Mouse (Mus musculus) myocyte (in vitro differentiated cells): Measurements from ENCODE around the gene Ppp2ca. TPM values are rescaled to one million over a fixed set of nuclear protein-coding genes. Genes with fewer than 3 reads are reported as not detected.

Experiments used
- H3K27me3 ChIP-seq: one replicate; pipeline ENCODE4 v1.6.1; 2011; ENCODE audit not compliant: control insufficient read depth, insufficient read depth, insufficient read length
- H3K36me3 ChIP-seq: one replicate; pipeline ENCODE4 v1.6.1; 2011; ENCODE audit not compliant: control insufficient read depth, insufficient read depth
- H3K4me2 ChIP-seq: one replicate; pipeline ENCODE4 v1.6.1; 2011; ENCODE audit warnings: low read depth, control low read depth
- H3K4me3 ChIP-seq: one replicate; pipeline ENCODE4 v1.5.1; 2011; ENCODE audit warnings: mild to moderate bottlenecking, control low read depth, moderate library complexity
- H3K79me2 ChIP-seq: one replicate; pipeline ENCODE4 v1.6.1; 2011; ENCODE audit not compliant: control insufficient read depth, insufficient read depth
- H3ac ChIP-seq: one replicate; pipeline ENCODE4 v1.6.1; 2011; ENCODE audit not compliant: control insufficient read depth, insufficient read length
- CEBPB ChIP-seq: IDR thresholded peaks from 2 replicates; pipeline ENCODE4 v1.6.1; 2011; ENCODE audit warnings: mild to moderate bottlenecking, moderate library complexity; ENCODE audit not compliant: poor library complexity, insufficient read depth, severe bottlenecking
- E2F4 ChIP-seq: IDR thresholded peaks from one replicate; pipeline ENCODE4 v1.6.1; 2011; ENCODE audit warnings: mild to moderate bottlenecking, control low read depth, moderate library complexity; ENCODE audit not compliant: insufficient read depth
- MAX ChIP-seq: IDR thresholded peaks from one replicate; pipeline ENCODE4 v1.6.1; 2011; ENCODE audit warnings: low read depth, mild to moderate bottlenecking, control low read depth
- MYOD1 ChIP-seq, 3 experiments: IDR thresholded peaks; one replicate each; pipeline ENCODE4 v1.6.1; 2011; ENCODE audit warnings: control low read depth in 2 of 3, low read depth in 2 of 3, mild to moderate bottlenecking in 2 of 3, moderate library complexity in 1 of 3; ENCODE audit not compliant: insufficient read length in 2 of 3, control insufficient read depth in 1 of 3
- MYOG ChIP-seq, 3 experiments: IDR thresholded peaks; one replicate each; pipeline ENCODE4 v1.6.1; 2011; ENCODE audit warnings: control low read depth in 2 of 3, low read depth in 2 of 3, mild to moderate bottlenecking in 2 of 3; ENCODE audit not compliant: insufficient read length in 2 of 3, control insufficient read depth in 1 of 3, insufficient read depth in 1 of 3
- POLR2A ChIP-seq: IDR thresholded peaks from one replicate; pipeline ENCODE4 v1.6.1; 2011; ENCODE audit warnings: low read depth, mild to moderate bottlenecking, control low read depth, moderate library complexity; ENCODE audit not compliant: insufficient read length
- POLR2AphosphoS2 ChIP-seq: IDR thresholded peaks from one replicate; pipeline ENCODE4 v1.6.1; 2011; ENCODE audit warnings: low read depth, control low read depth; ENCODE audit not compliant: insufficient read length
- REST ChIP-seq: IDR thresholded peaks from one replicate; pipeline ENCODE4 v1.6.1; 2011; ENCODE audit warnings: mild to moderate bottlenecking, control low read depth, moderate library complexity; ENCODE audit not compliant: insufficient read depth, insufficient read length
- SRF ChIP-seq: IDR thresholded peaks from one replicate; pipeline ENCODE4 v1.6.1; 2011; ENCODE audit warnings: low read depth; ENCODE audit not compliant: control insufficient read depth, insufficient read length
- TCF12 ChIP-seq: IDR thresholded peaks from one replicate; pipeline ENCODE4 v1.6.1; 2011; ENCODE audit warnings: mild to moderate bottlenecking, control low read depth; ENCODE audit not compliant: poor library complexity, insufficient read depth, severe bottlenecking
- TCF3 ChIP-seq: IDR thresholded peaks from one replicate; pipeline ENCODE4 v1.6.1; 2011; ENCODE audit warnings: low read depth, control low read depth; ENCODE audit not compliant: insufficient read length
- USF1 ChIP-seq: IDR thresholded peaks from one replicate; pipeline ENCODE4 v1.6.1; 2011; ENCODE audit warnings: low read depth, mild to moderate bottlenecking, control low read depth, moderate library complexity
- polyA plus RNA-seq: library from polyadenylated mRNA; unstranded; fragments of >200 nt; fragmentation: generic; extraction: Trizol; gene quantifications from one replicate; pipeline ENCODE4 v1.2.1, GENCODE M21; 2012; ENCODE audit warnings: missing spikeins

The Ppp2ca gene
- polyA plus RNA-seq, 1 experiment = 56.4 TPM

DNA sequence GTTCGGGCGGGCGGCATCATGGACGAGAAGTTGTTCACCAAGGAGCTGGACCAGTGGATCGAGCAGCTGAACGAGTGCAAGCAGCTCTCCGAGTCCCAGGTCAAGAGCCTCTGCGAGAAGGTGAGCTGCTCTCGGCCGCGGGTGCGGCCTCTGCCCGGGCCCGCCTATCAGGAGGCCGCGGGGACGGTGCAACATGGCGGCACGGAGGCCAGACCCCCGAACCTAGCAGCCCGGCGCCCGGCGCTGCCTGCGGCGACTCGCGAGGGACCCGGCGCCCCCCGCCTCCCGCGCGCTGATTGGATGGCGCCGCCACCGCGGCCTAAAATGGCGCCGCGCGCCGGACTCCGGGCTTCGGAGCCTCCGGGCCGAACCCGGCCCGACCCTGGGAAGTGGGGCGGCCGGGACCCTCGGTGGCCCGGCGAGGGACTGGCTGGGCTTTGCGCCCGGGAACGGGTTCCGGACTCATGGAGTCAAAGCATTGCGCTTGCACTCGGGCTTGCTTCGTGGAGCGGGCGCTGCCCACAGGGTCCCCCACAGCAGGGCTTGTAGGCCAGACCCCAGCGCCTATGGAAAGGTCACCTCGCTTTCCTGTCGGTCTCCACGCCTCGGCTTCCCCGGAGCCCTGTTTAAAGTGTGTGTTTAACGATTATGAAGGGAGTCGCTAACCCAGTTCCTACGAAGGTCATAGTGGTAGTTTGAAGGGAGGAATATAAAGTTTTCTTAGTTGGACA is 715 bp downstream of the Ppp2ca start:
- Histone ChIP-seq H3K4me3 (peak overlapping the region; percentile 74), H3ac (peak overlapping the region; percentile 86), H3K27me3 (no peaks in the 10 kb centered on the region), H3K79me2 (peaks cover 54% of the 10 kb centered on the region), H3K4me2 (peak overlapping the region; percentile 99), H3K36me3 (peaks cover 6% of the 10 kb centered on the region)
- TF ChIP-seq SRF = no peak
- TF ChIP-seq TCF3 = no peak
- peak; percentile 3 for TF ChIP-seq POLR2AphosphoS2
- no peak for TF ChIP-seq MYOD1 (IDR thresholded peaks at IDR 0.05; ENCODE audit: control insufficient read depth in 1 of 3, insufficient read length in 2 of 3, low read depth in 2 of 3)

DNA sequence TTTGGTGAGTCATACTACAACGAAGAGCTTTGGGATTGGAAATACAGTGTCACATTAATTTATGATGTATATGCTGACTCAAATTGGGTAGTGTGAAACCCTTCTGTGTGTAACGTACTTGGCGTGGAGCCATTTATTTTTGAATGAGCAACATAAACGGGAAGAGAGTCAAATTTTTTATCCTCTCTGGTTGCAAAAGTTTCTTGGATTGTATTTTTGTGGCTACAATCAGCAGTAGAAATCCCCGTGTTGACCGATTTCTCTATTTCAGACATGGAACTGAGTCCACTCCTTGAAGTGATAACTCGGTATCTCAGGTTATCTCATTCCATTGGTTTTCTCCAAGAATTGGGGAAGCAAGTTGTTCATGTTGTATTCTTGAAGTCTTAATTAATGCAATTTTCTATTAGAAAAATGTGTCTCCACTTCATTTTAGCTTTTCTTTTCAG is 1.3 kb downstream of the Ppp2ca start:
- H3K79me2 ChIP-seq = peaks cover 60% of the 10 kb centered on the region
- peak overlapping the region; percentile 99 for H3K4me2 ChIP-seq
- H3ac ChIP-seq = peak overlapping the region; percentile 86
- H3K27me3 ChIP-seq = no peaks in the 10 kb centered on the region
- H3K4me3 ChIP-seq = peak overlapping the region; percentile 74
- no peak for TF ChIP-seq TCF12
- no peak for TF ChIP-seq TCF3
- TF ChIP-seq E2F4 = no peak
- no peak for TF ChIP-seq SRF
- no peak for TF ChIP-seq POLR2A
- TF ChIP-seq USF1 = no peak
- no peak for TF ChIP-seq CEBPB
- no peak for TF ChIP-seq MYOG (IDR thresholded peaks at IDR 0.05; ENCODE audit: control insufficient read depth in 1 of 3, insufficient read depth in 1 of 3, insufficient read length in 2 of 3, low read depth in 2 of 3)
- peaks cover 6% of the 10 kb centered on the region for H3K36me3 ChIP-seq

- Histone ChIP-seq H3K4me3 (no peak overlapping the region), H3K36me3 (peaks cover 6% of the 10 kb centered on the region), H3K4me2 (no peak overlapping the region), H3ac (no peak overlapping the region), H3K79me2 (peaks cover 92% of the 10 kb centered on the region), H3K27me3 (no peaks in the 10 kb centered on the region)
- TF ChIP-seq REST (no peak), POLR2A (no peak), E2F4 (no peak)
Observed at GRCm38 (mm10) chr11:52102977-52103376, 4.5 kb downstream of the Ppp2ca start.

GRCm38 (mm10) chr11:52105503-52105902 is 7.0 kb downstream of the Ppp2ca start:
- no peak overlapping the region for H3ac ChIP-seq
- TF ChIP-seq MYOD1 (IDR thresholded peaks at IDR 0.05; ENCODE audit: control insufficient read depth in 1 of 3, insufficient read length in 2 of 3, low read depth in 2 of 3) = no peak
- no peak for TF ChIP-seq SRF
- no peak for TF ChIP-seq TCF12
- no peak for TF ChIP-seq USF1
- TF ChIP-seq CEBPB = no peak
- TF ChIP-seq MYOG (IDR thresholded peaks at IDR 0.05; ENCODE audit: control insufficient read depth in 1 of 3, insufficient read depth in 1 of 3, insufficient read length in 2 of 3, low read depth in 2 of 3) = no peak
- no peak for TF ChIP-seq MAX
- TF ChIP-seq POLR2AphosphoS2 = no peak
- TF ChIP-seq REST = no peak
- TF ChIP-seq E2F4 = no peak
- TF ChIP-seq TCF3 = no peak
- H3K79me2 ChIP-seq = peaks cover 100% of the 10 kb centered on the region
- no peaks in the 10 kb centered on the region for H3K27me3 ChIP-seq
- no peak overlapping the region for H3K4me2 ChIP-seq
- H3K4me3 ChIP-seq = no peak overlapping the region
- peaks cover 6% of the 10 kb centered on the region for H3K36me3 ChIP-seq

GRCm38 (mm10) chr11:52106037-52106436 is 7.6 kb downstream of the Ppp2ca start:
- Histone ChIP-seq H3K27me3 (no peaks in the 10 kb centered on the region), H3K36me3 (peaks cover 6% of the 10 kb centered on the region), H3K4me3 (no peak overlapping the region), H3ac (no peak overlapping the region), H3K4me2 (no peak overlapping the region), H3K79me2 (peaks cover 100% of the 10 kb centered on the region)
- TF ChIP-seq POLR2A (no peak), TCF3 (no peak), SRF (no peak), POLR2AphosphoS2 (no peak), E2F4 (no peak), TCF12 (no peak), REST (no peak), CEBPB (no peak), MYOD1 (IDR thresholded peaks at IDR 0.05; ENCODE audit: control insufficient read depth in 1 of 3, insufficient read length in 2 of 3, low read depth in 2 of 3) (no peak), MAX (no peak), MYOG (IDR thresholded peaks at IDR 0.05; ENCODE audit: control insufficient read depth in 1 of 3, insufficient read depth in 1 of 3, insufficient read length in 2 of 3, low read depth in 2 of 3) (no peak), USF1 (no peak)
